Mouse (Mus musculus): ENCODE measurements around the gene Ints12.

Gene Ints12

GRCm38 (mm10) chr3:133091664-133092273, at the start of gene Ints12, which contains the start of gene Gstcd:
Ints12 (plus strand) TSS chr3:133091840.
Gstcd (minus strand) TSS chr3:133092033.
- DNase-seq = peak; percentile 94

GRCm38 (mm10) chr3:133052068-133052467, 39.6 kb upstream of the Ints12 start:
- DNase-seq = no peak

GRCm38 (mm10) chr3:133075560-133075959, 16.1 kb upstream of the Ints12 start:
- DNase-seq = no peak

GRCm38 (mm10) chr3:133082736-133083135, 8.9 kb upstream of the Ints12 start:
- DNase-seq = no peak

GRCm38 (mm10) chr3:133085858-133086257, 5.8 kb upstream of the Ints12 start:
- no peak for DNase-seq

- no peak for DNase-seq
Measured at GRCm38 (mm10) chr3:133090247-133091120, 1.2 kb upstream of the Ints12 start.

GRCm38 (mm10) chr3:133091121-133091663, 448 bp upstream of the Ints12 start:
- peak; percentile 78 for DNase-seq

GRCm38 (mm10) chr3:133092274-133092853, 724 bp downstream of the Ints12 start:
- no peak for DNase-seq

- DNase-seq = no peak
Measured at GRCm38 (mm10) chr3:133092936-133093335, 1.3 kb downstream of the Ints12 start.

- no peak for DNase-seq
Measured at GRCm38 (mm10) chr3:133094305-133094704, 2.7 kb downstream of the Ints12 start.

- DNase-seq = no peak
Measured at GRCm38 (mm10) chr3:133097936-133098335, 6.3 kb downstream of the Ints12 start.

GRCm38 (mm10) chr3:133098336-133098735, 6.7 kb downstream of the Ints12 start:
- no peak for DNase-seq

- no peak for DNase-seq
Measured at GRCm38 (mm10) chr3:133098909-133099308, 7.3 kb downstream of the Ints12 start.

GRCm38 (mm10) chr3:133103768-133104167, 12.1 kb downstream of the Ints12 start:
- no peak for DNase-seq

GRCm38 (mm10) chr3:133104436-133104835, 12.8 kb downstream of the Ints12 start:
- DNase-seq = no peak

- DNase-seq = no peak
Measured at GRCm38 (mm10) chr3:133108731-133109130, 17.1 kb downstream of the Ints12 start.

- no peak for DNase-seq
Measured at GRCm38 (mm10) chr3:133109844-133110243, 18.2 kb downstream of the Ints12 start.

- DNase-seq = peak; percentile 23
Measured at GRCm38 (mm10) chr3:133111741-133112140, 20.1 kb downstream of the Ints12 start.

GRCm38 (mm10) chr3:133113281-133113680, 21.6 kb downstream of the Ints12 start:
- DNase-seq = no peak

GRCm38 (mm10) chr3:133131372-133131771, 39.7 kb downstream of the Ints12 start:
- no peak for DNase-seq

- no peak for DNase-seq
Measured at GRCm38 (mm10) chr3:133132611-133133010, 41.0 kb downstream of the Ints12 start.

- DNase-seq = no peak
Measured at GRCm38 (mm10) chr3:133141877-133142276, 50.2 kb downstream of the Ints12 start.

- no peak for DNase-seq
Measured at GRCm38 (mm10) chr3:133144511-133145147, 53.0 kb downstream of the Ints12 start.

Measured in right cerebral cortex, adult 18-20 months (tissue).